Mouse (Mus musculus) kidney, adult 10 weeks (tissue): ENCODE data around the gene Cpsf4l. TPM values are rescaled to one million over a fixed set of nuclear protein-coding genes. Genes with fewer than 3 reads are reported as not detected.

ENCODE experiments used
- polyA plus RNA-seq: library from polyadenylated mRNA; stranded (reverse); fragments of 350-450 nt; fragmentation: Illumina TruSeq; extraction: RNeasy Lipid Tissue Mini Kit (QIAGEN cat#74804); gene quantifications from one replicate; pipeline ENCODE4 v1.2.3, GENCODE M21; 2014; ENCODE audit warnings: low read depth, low replicate concordance

Cpsf4l gene
- not detected for polyA plus RNA-seq

DNA sequence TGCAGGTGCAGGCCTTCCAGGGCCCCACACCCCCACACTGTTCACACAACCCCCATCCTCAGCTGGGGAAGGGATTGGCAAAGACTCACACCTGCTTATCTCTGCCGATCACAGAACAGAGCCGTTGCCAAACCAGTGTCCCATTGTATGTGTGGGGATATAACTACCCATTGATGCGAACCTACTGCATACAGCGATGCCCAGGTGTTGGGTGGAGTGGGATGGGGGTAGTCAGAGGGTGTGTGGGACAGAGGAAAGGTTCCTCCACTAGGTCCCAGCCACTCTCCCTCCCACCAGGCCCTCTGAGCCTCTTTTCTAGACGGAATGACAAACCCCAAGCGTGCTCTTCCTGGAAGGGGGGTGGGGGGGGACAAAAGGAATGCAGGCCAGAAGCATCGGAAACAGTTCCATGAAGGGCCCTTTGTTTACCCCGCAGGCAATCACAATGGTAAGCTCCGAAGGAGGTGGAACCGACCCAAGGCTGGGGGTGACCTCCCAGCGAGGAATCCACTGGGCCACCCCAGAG, at the start of gene Cpsf4l:
TSS of gene Cpsf4l (minus strand) at position 287 of the 526 bp plus-strand sequence.

DNA sequence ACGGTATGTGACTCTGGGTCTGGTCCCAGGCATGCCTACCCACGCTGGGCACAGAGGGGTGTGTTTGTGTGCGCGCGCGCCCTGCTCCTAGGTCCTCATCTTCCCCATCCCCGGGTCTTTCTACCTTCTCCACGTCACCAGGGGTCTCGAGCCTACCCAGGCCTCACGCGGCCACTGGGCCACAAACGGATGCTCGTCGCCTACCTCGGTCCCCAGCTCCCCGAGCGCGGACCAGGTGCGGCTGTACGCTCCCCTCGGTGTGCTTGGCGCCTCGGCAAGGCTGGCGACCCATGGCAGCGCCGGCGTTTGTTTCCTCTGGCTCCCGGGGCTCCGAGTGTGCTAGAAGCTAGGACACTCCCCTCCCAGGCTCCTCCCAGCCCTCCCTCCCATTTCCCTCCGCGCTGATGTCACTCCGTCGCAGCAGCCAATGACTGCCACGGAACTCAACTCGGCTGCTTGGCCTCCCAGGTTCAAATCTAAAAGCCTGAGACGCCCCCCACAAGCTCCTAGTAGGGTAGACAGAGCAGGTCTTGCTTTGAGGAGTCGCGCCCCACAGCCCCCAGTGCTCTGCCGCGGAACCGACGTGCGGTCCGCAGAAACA, 41.8 kb upstream of the Cpsf4l start, which contains the start of gene Cdc42ep4:
TSS of gene Cdc42ep4 (minus strand) at position 398 of the 601 bp plus-strand sequence.

GRCm38 (mm10) chr11:113683957-113684706, 25.7 kb downstream of the Cpsf4l start, which contains the start of the genes Fam104a and D11Wsu47e:
Gene Fam104a (minus strand): TSS chr11:113684155.
Gene D11Wsu47e (plus strand): TSS chr11:113684412.

GRCm38 (mm10) chr11:113649353-113650210, 60.2 kb downstream of the Cpsf4l start, which contains the start of gene Slc39a11:
Gene Slc39a11 (minus strand): TSS chr11:113650079.

DNA sequence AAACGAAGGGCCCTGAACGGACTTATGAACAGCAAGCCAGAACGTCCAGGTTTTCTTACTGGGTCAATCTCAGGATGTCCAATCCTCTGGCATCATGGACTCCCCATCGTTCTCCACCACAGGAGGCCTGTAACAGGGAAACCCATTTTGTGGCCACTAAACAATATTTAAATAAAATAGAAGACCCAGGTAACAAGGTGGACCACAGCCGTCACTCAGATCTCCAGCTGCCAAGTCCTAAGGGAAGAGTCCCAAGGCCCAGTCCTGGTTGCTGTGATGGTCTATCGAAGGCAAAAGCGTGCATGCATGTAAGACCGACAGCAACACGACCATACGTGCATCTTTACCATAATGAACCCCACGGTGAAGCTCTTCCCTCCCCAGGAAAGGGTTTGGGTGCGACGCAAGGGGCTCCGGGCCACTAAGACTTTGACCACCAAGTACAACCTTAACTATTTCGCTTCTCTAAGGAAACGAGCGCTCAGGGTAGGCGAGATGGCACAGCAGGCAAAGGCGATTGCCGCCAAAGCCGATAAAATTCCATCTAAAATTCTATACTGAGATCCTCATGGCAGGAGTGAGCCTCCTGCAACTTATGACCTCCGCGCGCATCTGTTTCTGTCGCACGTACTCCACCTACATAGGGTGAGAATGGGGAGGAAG, 61.0 kb downstream of the Cpsf4l start, which contains the start of gene Cog1:
TSS of gene Cog1 (plus strand) at position 480 of the 663 bp plus-strand sequence.

Other genes with a start within 250 kb of the Cpsf4l start
- gene Sstr2, start 90.7 kb downstream of the Cpsf4l start, polyA plus RNA-seq, result 0.28 TPM
- 1.7 TPM for gene Cog1, start 60.8 kb downstream of the Cpsf4l start, polyA plus RNA-seq
- 8.8 TPM for gene Slc39a11, start 59.9 kb downstream of the Cpsf4l start, polyA plus RNA-seq
- 9.1 TPM for gene Fam104a, start 25.9 kb downstream of the Cpsf4l start, polyA plus RNA-seq
- 4.4 TPM for gene D11Wsu47e, start 25.6 kb downstream of the Cpsf4l start, polyA plus RNA-seq
- gene Cdc42ep4, start 41.9 kb upstream of the Cpsf4l start, polyA plus RNA-seq, result 1.2 TPM